Mouse (Mus musculus) mature B cell (primary cell): Measurements from ENCODE around the gene Nop16.
"Not testable (repeated sequence)": the region's sequence is repeated elsewhere in the genome, so short reads cannot be mapped to it uniquely, and the experiment has no call there.

Experiments
- in situ Hi-C: fragments of 300-500 bp; cut with MboI; formaldehyde crosslinking; loops from 2 replicates; pipeline ENCODE4 v1.14.3; 2019

Gene Nop16

DNA sequence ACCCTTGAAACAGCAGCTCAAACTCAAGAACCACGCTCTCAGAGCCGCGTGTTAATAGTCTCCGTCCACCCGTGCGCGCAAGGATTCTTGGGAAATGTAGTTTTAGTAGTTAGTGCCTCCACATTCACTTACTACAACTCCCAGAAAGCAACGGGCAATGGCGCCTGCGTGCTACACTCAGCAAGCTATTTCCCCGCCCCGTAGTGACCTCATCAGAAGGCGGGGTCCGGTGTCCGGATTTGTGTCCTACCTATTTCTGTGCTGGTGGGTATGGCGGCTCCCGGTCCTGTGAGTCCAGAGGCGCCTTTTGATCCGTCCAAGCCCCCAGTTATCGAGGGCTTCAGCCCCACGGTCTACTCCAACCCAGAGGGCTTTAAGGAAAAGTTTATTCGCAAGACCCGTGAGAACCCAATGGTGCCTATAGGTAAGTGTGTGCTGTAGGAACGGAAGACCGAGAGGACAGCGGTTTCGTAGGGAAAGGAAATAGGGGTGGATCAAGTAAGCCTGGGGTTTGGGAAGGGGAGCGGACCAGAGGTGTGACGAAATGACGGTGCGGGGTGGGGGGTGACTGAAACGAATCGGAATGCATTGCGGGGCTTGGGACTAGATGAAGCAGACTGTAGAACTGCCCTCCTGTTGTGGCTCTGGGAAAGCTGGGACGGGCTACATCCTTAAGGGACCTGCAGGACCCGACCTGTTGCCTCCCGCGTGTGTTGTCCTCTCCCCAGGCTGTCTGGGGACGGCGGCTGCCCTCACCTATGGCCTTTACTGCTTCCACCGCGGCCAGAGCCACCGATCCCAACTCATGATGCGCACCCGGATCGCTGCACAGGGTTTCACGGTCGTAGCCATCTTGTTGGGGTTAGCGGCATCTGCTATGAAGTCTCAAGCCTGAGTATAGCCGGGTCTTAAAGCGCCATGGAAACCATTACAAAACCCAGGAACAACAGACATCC is at the start of gene Nop16, which contains the start of gene Higd2a:
Gene Nop16, minus strand, starts transcription at position 95 of the 956 bp plus-strand sequence.
Gene Higd2a, plus strand, starts transcription at position 212 of the 956 bp plus-strand sequence.
- in situ Hi-C loops = no loop called here

DNA sequence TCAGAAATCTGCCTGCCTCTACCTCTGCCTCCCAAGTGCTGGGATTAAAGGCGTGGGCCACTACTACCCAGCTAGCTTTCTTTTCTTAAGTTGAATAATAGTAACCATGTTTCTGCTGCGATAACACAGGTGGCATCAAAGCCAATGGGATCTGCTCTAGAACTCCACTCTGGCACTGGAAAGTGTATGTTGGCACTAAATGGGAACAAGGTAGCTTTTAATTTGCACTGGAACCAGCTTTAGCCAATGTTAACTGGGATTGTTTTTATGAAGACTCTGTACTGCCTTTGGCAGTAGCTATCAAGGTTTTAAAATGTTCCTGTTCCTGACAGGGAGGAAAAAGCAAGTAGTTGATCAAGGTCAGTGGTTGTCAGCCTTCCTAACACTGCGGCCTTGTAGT is 45.1 kb upstream of the Nop16 start:
- in situ Hi-C loops = no loop called here

DNA sequence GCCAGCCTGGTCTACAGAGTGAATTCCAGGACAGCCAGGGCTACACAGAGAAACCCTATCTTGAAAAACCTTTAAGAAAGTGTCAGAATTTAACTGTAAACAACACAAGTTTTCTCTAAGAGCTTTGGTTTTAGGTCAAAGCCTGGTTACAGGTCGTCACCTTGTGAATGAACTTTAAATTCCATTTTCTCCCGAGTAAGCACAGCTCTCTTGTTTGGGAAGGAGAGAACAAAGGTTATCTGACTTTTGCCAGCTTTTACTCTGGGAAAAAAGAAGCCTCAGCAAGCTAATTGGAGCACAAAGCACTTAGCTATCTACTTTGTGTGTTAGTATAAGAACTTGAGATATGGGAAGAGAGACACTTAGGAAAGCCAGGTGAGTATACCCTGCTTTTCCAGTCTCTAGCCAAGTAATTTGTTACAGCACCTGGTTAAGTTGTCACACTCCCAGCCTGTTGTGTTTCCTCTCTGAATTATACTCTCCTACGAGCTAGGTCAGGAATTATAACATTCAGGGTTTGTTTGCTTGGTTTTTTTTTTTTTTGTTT is 42.9 kb upstream of the Nop16 start:
- in situ Hi-C loops = no loop called here

DNA sequence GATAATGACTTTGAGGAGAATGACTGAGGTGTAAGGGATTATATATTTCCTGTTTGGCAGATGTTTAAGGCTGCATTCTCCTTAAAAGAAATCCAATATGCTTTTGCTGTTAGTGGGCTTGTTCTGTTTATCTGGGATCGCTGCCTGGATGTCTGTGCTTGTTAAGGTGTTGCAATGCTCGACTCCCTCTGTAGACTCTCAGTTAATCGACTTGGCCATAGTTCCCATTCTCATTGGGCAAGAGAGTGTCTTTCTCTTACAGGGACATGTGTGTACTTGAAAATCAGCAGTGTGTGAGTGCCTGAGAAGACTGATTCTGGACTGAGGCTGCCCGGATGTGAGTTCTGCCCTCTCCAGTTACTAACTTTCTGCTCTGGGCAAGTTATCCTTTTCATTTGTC is 39.2 kb upstream of the Nop16 start:
- in situ Hi-C loops = no loop called here

DNA sequence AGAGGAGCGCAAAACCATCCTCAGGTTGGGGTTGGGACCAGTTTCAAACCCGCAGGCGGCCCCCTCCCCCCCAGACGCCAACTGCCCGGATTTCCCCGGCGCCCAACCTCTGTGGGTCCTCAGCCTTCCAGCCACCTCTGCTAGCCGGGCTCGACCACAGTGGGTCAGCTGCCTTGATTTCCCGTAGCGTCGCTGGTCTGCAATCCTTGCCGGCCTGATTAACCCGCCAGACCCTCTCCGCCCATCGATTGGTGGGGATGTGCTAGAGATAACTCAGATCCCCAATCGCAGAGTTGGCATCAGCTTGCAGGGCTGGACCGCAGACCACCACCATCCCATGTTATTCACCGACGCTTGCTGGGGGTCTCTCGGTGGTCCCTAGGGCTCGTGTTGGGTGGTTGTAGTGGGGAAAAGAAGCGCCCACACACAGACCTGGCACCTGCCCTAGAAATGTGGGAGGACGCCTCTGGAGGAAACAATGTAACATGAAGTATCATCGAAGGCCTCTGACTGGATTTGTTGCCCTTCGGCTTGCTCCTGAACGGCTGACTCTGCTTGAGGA is 32.2 kb upstream of the Nop16 start:
- in situ Hi-C loops = no loop called here

DNA sequence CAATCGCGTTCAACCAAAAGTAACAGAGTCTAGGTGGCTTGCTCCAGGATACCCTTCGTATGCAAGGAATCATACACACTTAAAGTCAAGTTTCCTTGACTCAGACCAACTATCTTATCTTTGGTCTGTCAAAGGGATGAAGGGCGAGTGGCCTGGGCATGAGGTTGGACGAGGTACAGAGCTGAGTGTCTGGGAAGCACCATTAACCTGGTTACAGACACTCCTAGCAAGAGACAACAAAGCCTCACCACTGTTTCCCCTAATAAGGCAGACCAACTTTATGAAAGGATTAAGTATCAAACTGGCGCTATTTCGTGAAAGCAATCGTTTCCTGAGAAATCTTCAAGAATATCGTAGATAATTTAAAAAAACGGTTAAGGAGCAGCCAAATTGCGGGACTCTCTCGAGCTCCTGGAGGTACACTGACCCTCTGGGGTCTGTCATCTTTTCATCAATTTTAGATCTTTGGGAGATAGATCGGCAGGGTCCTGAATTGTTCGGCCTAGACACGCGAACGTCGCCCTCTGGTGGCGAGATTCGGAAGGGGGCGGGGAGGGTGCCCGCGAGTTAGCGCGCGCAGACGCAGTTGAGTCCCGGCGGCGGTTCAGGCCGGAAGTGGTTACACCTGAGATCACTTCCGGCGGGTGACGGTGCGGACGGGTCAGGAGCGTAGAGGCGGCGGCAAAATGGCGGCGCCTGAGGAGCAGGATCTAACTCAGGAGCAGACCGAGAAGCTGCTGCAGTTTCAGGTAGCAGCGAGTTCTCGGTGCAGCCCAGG is 31.5 kb upstream of the Nop16 start, which contains the start of gene Faf2:
Gene Faf2, plus strand, starts transcription at position 630 of the 778 bp plus-strand sequence.
- in situ Hi-C loops = no loop called here

DNA sequence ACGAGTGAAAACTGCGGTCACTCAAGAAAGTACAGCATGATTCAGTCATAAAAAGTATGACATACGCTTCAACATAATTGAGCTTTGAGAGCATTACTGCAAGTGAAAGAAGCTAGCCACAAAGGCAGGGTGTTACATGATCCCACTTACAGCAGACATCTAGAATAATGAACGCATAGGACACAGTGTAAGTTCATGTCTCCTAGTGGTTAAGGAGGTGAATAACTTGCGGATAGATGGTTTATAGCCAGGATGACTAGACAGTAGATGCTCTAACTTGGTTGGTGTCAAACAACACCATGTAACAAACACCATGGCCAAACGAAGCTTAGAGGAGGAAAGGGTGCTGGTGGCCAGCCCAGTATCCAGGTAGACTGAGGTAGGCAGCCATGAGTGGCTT is 27.1 kb upstream of the Nop16 start:
- in situ Hi-C loops = no loop called here

DNA sequence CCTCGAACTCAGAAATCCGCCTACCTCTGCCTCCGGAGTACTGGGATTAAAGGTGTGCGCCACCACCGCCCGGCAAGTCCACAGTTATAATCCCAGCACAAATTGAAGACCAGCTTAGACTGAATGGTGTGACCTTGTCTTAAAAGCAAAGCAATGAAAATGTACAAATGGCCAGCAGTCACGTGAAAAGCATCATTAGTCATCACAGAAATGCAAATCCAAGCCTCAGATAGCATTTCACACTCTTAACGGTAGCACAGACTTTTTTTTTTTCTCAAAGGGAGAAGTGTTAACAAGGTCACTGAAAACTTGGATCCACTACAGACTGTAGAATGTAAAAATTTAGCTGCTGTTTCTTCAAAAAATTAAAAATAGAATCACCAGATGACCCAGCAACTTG is 26.4 kb upstream of the Nop16 start:
- in situ Hi-C loops = no loop called here

DNA sequence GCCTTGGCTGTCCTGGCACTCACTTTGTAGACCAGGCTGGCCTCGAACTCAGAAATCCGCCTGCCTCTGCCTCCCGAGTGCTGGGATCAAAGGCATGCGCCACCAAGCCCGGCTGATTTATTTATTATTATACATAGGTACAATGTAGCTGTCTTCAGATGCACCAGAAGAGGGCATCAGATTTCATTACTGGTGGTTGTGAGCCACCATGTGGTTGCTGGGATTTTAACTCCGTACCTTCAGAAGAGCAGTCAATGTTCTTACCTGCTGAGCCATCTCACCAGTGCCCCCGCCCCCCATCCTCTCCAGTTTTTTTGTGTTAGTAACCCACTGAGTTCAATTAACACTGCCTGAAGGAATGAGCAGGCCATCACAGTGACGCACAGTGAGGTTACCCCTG is 23.3 kb upstream of the Nop16 start:
- in situ Hi-C loops = not testable (repeated sequence)

DNA sequence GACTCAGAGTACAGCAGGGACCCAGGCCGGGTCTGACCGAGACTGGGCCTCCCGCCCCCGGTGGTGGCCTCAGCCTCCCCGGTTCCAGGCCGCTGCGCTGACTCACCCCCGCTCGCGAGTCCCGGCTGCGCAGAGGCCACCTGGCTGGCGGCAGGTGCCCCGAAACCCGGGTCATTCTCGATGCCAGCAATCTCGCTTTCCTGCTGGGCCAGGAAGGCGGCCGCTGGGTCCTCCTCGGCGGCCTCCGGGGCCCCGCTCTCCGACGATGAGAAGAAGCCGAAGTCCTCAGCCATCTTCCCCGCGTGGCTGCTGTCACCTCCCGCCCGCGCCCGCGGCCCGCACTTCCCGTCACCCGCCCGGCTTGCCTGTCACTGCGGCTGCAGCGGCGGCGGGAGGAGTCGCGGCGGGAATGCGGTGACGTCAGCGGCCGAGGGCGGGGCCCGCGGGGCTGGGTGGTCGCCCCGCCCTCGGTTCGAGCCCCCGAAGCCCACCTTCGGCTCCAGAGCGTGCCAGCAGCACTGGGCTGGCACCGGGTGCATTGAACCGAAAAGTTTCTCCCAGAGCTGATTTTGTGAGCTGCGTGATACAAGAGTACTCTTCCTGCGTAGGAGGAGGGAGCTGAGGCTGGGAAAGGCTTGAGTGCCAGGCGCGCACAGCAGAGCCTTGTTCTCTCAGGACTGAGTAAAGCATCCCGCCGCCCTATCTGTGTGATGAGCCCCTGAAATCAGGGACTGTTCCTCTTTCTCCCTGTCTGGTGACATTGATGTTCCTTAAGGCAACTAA is 21.3 kb upstream of the Nop16 start, which contains the start of gene Cltb:
Gene Cltb, minus strand, starts transcription at position 373 of the 783 bp plus-strand sequence.
- in situ Hi-C loops = no loop called here

DNA sequence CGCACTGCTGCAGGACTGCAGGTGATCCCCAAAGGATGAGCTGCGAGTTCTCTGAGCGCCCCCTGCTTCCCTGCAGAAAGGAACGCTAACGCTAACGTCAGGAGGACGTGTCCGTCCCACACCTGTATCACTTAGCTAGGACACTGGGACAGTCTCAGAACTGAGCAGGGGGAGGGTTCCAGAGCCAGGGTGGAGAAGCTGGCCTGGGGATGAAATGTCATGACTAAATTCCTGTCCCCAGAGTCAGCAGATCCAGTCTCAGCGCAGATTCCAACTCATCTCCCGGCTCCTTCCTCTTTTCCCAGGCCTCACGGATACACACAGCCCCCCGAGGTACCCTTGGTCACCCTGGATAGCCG is 20.7 kb upstream of the Nop16 start:
- in situ Hi-C loops = no loop called here

DNA sequence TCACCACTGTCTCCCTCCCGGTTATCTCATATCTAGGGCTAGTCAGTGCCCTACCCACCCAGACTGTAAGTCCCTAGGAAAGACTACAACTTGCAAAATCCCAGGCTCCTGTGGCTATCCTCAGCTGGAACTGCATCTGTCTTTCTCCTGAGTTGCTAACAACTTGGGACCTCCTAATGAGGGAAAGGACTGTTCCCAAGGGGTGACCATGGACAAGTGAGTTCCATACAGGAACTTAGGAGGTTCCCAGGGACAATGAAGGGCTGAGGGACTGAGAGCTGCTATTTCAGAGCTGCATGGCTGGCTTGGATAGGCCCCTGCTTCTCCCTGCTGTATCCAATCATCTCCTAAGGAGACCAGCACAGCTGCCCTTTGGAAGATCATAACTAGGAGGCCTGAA is 19.4 kb upstream of the Nop16 start:
- in situ Hi-C loops = no loop called here

DNA sequence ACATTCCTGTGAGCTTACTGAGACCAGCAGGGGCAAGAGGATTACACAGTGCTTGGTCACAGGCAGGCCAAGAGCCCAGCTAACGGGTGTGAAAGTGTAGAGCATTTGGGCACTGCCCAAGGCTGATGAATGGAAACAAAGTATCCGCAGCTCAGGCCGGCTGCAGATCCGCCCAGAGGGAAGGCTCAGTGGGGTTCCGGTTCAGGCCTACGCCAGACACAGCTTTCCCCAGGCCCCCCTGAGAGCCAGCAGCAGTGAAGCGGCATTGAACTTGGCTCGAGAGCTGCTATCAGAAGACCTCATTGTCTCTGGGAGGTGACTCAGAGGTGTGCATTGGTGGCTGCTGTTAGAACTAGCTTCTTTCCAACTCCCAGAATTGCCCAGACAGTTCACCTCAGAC is 18.8 kb upstream of the Nop16 start:
- in situ Hi-C loops = no loop called here

DNA sequence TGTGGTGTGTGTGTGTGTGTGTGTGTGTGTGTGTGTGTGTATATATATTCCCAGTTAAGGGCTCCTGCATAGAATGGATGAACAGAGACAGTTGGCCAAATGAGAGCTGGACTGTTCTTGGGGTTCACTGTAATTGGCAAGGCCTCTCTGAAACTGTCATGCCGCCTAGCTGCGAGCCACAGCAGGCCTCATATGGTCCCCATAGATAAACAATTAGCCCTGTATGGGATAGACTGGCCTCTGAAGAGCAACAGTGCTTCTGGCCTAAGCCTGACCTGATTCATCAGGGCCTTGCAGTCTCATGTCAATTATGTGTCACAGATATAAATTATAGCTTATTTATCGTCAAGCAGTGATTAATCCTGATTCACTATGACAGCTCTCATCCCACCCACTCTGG is 18.1 kb upstream of the Nop16 start:
- in situ Hi-C loops = no loop called here

DNA sequence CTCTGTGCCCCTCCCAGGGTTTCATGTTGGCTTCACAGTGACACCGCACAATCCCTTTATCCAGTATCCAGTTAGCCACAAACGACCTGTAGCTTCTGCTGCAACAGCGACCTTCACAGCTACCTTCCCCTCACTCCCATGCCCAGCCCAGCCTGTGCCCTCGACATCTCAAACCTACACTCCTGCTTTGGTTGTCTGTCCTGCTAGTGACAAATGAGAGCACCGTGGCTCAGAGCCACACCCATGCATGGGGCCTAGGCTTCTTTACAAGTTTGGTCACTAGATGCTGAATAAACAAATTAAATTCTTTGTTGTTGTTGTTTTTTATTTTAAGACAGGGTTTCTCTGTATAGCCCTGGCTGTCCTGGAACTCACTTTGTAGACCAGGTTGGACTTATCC is 17.3 kb upstream of the Nop16 start:
- in situ Hi-C loops = no loop called here

DNA sequence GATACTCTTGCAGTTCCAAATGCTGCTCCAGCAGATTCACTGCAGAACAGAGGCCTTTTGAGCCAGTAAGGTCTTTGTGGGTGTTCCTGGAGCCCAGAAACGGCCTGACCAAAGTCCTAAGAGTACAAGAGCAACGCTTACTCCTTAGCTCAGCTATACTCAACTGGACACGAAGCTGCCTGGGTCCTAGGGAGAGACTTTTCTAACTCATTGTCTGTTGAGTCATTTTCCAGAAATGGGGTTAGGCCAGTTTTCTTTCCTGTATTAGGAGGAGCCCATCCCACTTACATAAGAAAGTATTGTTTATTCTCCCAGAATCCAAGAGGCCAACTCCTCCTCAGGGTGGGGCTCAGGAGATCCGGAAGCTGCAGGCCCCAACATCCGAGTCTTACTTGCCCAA is 15.5 kb upstream of the Nop16 start:
- in situ Hi-C loops = no loop called here

DNA sequence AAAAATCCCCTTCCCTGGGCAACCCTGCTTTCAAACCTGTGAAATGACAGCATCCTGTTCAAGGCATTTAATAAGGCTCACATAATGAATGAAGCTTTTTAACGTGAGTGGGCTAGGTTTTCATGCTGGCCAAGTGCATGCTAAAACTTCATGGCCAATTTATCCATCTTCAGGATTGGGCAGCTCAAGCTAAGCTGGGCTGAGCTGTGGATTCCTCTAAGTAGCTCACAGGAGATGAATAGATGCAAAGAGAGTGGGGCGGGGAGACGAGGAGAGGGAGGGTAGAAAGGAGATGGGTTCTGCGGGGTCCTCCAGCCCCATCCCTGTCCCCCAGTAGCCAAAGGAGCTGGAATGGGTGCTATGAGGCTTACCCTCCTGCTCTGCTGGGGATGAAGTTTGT is 14.3 kb upstream of the Nop16 start:
- in situ Hi-C loops = no loop called here

DNA sequence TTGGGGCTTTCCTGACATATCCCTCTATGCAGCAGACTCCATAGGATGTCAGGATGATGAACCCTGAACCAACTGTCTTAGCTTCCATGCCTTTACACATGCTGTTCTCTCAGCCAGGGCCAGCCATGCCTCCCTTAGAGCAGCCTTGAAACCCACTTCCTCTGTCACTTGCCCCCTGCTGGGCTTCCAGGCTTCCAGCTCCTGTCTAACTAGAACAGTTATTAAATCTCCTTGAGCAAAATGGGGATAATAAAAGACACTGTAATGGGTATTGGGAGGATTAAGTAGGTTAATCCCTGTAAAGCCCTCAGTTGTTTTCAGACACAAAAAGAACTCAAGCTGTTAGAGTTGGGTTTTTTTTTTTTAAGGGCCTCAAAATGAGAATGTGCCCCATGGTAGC is 13.6 kb upstream of the Nop16 start:
- in situ Hi-C loops = no loop called here

DNA sequence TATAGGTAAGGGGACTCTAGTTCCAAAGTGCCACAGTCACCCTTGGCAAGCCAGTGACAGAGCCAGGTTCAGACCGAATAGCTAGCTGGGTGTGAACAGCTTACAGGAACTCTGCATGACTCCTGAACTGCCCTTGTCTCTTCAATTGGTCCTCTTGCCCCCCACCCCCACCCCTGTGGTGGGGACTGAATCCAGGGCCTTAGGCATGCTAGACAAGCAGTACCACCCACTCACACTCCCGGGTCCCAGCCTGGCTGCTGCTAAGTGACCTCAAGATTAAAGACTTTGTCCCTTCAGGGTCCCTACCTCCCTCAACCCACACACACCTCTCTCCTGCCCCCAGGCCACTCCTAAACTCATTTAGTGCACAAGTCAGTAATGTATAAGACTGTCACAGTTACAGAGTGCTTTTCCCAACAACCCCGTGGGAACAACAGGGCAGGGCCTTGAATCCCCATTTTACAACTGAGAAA is 12.8 kb upstream of the Nop16 start:
- in situ Hi-C loops = no loop called here

DNA sequence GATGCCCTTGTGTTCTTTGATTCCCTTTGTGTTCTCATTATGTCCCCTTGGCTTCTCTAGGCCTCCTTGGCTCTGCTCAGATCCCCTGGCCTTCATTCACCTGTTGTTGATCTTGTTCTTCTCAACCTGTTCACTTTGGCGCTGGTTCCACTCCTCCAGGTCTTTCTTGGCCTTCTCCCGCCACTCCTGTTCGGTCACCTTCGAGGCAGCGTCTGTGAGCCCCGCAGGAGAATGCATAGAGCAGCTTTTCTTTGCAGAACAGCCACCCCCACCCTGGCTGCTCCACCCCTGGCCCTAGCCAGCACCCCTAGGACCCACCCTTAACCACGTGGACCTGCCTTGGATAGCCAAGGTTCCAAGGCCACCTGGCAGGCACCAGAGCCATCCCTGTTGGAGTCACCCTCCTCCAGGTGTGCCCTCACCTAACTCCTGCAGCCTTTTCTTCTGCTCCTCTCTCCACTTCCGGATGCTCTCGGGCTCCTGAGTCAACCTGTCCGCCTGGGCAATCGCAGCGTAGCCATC is 8.8 kb upstream of the Nop16 start:
- in situ Hi-C loops = no loop called here

DNA sequence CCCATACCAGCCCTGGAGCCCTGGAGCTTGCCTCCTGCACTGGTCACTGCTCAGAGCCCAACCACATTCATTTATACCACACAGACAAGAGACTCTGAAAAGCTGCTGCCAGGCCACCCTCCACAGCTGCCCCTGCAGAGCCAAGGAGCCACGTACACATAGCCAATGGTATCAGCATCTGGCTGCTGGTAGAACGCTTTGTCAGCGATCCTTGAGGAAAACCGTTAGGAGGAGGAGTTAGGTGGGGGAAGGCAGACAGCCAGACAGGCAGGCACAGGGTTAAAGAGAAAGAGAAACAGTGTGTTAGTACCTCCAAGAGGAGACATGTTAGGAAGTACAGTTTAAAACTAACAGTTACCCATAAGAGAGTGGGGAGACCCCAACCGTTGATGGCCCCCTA is 7.0 kb upstream of the Nop16 start:
- in situ Hi-C loops = no loop called here
